Mouse (Mus musculus): ENCODE results near the gene Wdr11.

DNA sequence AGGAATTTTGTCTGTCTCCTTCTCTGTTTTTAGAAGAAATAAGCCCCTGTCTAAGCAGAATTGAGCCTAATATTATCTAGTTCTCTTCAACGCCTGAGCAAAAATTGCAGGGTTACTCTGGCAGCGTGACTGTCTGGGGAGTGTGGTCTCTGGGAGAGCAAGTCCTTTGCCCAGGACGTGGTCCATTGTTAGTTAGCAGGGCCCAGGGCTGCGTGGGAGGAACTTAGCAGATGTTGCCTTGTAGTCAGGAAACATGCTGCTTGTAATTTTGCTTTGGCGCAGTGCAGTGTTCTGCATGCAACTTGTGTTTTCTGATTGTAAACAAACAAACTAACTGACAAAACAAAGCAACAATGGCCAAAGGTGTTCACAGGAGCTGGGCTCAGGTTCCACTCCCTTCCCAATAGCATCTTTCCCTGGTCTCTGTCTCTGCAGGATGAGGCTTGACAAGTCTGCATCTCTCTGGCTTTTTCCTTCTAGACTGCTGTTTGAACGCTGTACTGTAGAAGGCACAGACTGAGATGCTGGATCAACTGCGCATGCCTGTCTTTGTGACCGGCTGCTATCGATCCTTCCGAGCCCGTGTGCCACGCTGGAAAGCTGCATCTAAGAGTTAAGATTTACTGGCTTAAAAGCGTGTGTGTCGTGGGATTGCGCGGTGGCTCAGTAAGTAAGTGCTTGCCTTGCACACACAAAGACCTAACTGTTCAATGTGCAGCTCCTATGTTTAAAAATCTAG lies 70.6 kb downstream of the Wdr11 start:
- TF ChIP-seq POLR2A (IDR thresholded peaks at IDR 0.05; ENCODE audit: control insufficient read depth, low read depth, low read length): no peak
- no peak for TF ChIP-seq CTCF (IDR thresholded peaks at IDR 0.05; ENCODE audit: control insufficient read depth, insufficient read depth, insufficient replicate concordance, low read depth, low read length)
